Mouse (Mus musculus): ENCODE results near the gene Babam2. TPM values are rescaled to one million over a fixed set of nuclear protein-coding genes. Genes with fewer than 3 reads are reported as not detected.

Babam2 gene
- polyA plus RNA-seq, 1 experiment from 2014 or later: 47.9 TPM

- H3K4me3 ChIP-seq: no peak overlapping the region
- H3K27ac ChIP-seq: no peak overlapping the region
- peaks cover 23% of the 10 kb centered on the region for H3K4me1 ChIP-seq
- H3K36me3 ChIP-seq: no peaks in the 10 kb centered on the region
- WGBS: 77% methylated on average over 4 of the region's 4 CpGs
- H3K4me2 ChIP-seq (replicated peaks): no peak overlapping the region
- H3K27me3 ChIP-seq: no peaks in the 10 kb centered on the region
- no peak for ATAC-seq (ENCODE audit: low FRiP score, low read depth)
- no peak overlapping the region for H3K9ac ChIP-seq
- no peaks in the 10 kb centered on the region for H3K9me3 ChIP-seq
Observed at GRCm38 (mm10) chr5:32069096-32069495, 371.6 kb downstream of the Babam2 start.

GRCm38 (mm10) chr5:32069566-32070169 lies 372.2 kb downstream of the Babam2 start:
- Histone ChIP-seq H3K27ac (no peak overlapping the region), H3K36me3 (no peaks in the 10 kb centered on the region), H3K9ac (no peak overlapping the region), H3K9me3 (no peaks in the 10 kb centered on the region), H3K4me2 (replicated peaks) (no peak overlapping the region), H3K27me3 (no peaks in the 10 kb centered on the region), H3K4me3 (no peak overlapping the region), H3K4me1 (peaks cover 23% of the 10 kb centered on the region)
- 82% methylated on average over 10 of the region's 10 CpGs for WGBS
- no peak for ATAC-seq (ENCODE audit: low FRiP score, low read depth)

GRCm38 (mm10) chr5:32070781-32071180 lies 373.3 kb downstream of the Babam2 start:
- H3K4me1 ChIP-seq: peaks cover 19% of the 10 kb centered on the region
- H3K27me3 ChIP-seq: no peaks in the 10 kb centered on the region
- H3K4me3 ChIP-seq: no peak overlapping the region
- no peaks in the 10 kb centered on the region for H3K9me3 ChIP-seq
- H3K36me3 ChIP-seq: no peaks in the 10 kb centered on the region
- 85% methylated on average over 3 of the region's 3 CpGs for WGBS
- ATAC-seq (ENCODE audit: low FRiP score, low read depth): no peak
- H3K27ac ChIP-seq: no peak overlapping the region
- no peak overlapping the region for H3K4me2 ChIP-seq (replicated peaks)
- H3K9ac ChIP-seq: no peak overlapping the region

DNA sequence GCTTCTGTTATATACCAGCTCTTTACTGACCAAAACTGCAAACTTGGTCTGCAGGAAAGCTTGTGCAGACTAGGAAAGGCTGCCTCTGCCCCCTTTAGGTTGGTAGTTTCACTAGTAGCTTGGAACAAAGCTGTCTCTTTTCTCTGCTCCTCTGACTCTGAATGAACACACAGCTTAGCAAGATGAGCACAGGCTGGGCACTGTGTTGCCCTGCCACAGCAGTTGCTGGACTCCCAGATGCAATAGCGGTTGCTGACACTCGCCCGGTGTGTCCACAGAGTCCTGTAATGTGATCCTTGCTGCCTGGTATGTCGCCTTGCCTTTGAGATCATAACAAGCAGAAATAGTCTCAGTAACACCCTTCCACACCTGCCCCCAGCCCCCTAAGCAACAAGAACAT lies 373.8 kb downstream of the Babam2 start:
- Histone ChIP-seq H3K27ac (peak overlapping the region; percentile 16; the same call in 1 of the 2 replicates), H3K27me3 (no peaks in the 10 kb centered on the region), H3K9me3 (no peaks in the 10 kb centered on the region), H3K4me3 (no peak overlapping the region), H3K9ac (no peak overlapping the region), H3K36me3 (no peaks in the 10 kb centered on the region), H3K4me2 (replicated peaks) (no peak overlapping the region), H3K4me1 (peaks cover 15% of the 10 kb centered on the region)
- no peak; the same call in 1 of the 2 replicates for ATAC-seq (ENCODE audit: low FRiP score, low read depth)
- WGBS: 20% methylated on average over 4 of the region's 4 CpGs

GRCm38 (mm10) chr5:32071824-32072223 lies 374.3 kb downstream of the Babam2 start:
- WGBS: 93% methylated on average over 5 of the region's 5 CpGs
- H3K9ac ChIP-seq: no peak overlapping the region
- H3K9me3 ChIP-seq: no peaks in the 10 kb centered on the region
- no peaks in the 10 kb centered on the region for H3K36me3 ChIP-seq
- no peak overlapping the region for H3K4me2 ChIP-seq (replicated peaks)
- ATAC-seq (ENCODE audit: low FRiP score, low read depth): no peak
- peak overlapping the region; percentile 16; the same call in 1 of the 2 replicates for H3K27ac ChIP-seq
- no peaks in the 10 kb centered on the region for H3K27me3 ChIP-seq
- peaks cover 14% of the 10 kb centered on the region for H3K4me1 ChIP-seq
- no peak overlapping the region for H3K4me3 ChIP-seq

- Histone ChIP-seq H3K4me3 (no peak overlapping the region), H3K4me1 (peaks cover 14% of the 10 kb centered on the region), H3K27ac (no peak overlapping the region), H3K4me2 (replicated peaks) (no peak overlapping the region), H3K9me3 (no peaks in the 10 kb centered on the region), H3K36me3 (no peaks in the 10 kb centered on the region), H3K27me3 (no peaks in the 10 kb centered on the region), H3K9ac (no peak overlapping the region)
- no peak for ATAC-seq (ENCODE audit: low FRiP score, low read depth)
- 98% methylated on average over 3 of the region's 3 CpGs for WGBS
Observed at GRCm38 (mm10) chr5:32072877-32073276, 375.4 kb downstream of the Babam2 start.

DNA sequence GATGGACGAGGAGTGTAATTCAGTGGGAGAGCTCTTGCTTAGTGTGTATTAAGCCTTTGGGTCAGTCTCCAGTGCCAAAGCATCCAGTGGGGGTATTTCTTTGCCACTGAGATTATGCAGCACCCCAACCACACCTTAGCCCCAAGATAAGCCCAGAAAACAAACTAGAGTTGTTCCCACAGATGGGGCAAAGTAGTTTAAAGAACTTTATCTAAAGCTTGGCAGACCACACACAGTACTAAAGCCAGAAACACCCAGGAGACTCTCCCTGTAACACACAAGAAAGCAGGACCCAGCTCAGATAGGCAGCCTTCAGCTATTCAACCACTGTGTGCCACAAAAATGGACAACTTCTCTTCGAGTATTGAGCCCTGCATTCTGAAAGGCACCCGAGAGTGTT lies 376.6 kb downstream of the Babam2 start:
- Histone ChIP-seq H3K27ac (no peak overlapping the region), H3K36me3 (no peaks in the 10 kb centered on the region), H3K27me3 (no peaks in the 10 kb centered on the region), H3K9ac (no peak overlapping the region), H3K4me3 (no peak overlapping the region), H3K4me2 (replicated peaks) (no peak overlapping the region), H3K4me1 (peaks cover 25% of the 10 kb centered on the region), H3K9me3 (no peaks in the 10 kb centered on the region)
- no peak for ATAC-seq (ENCODE audit: low FRiP score, low read depth)
- WGBS: 77% methylated on average over 3 of the region's 3 CpGs

GRCm38 (mm10) chr5:32077139-32077538 lies 379.7 kb downstream of the Babam2 start:
- Histone ChIP-seq H3K4me2 (replicated peaks) (no peak overlapping the region), H3K4me3 (no peak overlapping the region), H3K9ac (no peak overlapping the region), H3K4me1 (peaks cover 34% of the 10 kb centered on the region), H3K36me3 (no peaks in the 10 kb centered on the region), H3K27ac (no peak overlapping the region), H3K27me3 (no peaks in the 10 kb centered on the region), H3K9me3 (no peaks in the 10 kb centered on the region)
- 86% methylated on average over 3 of the region's 3 CpGs for WGBS
- ATAC-seq (ENCODE audit: low FRiP score, low read depth): no peak

DNA sequence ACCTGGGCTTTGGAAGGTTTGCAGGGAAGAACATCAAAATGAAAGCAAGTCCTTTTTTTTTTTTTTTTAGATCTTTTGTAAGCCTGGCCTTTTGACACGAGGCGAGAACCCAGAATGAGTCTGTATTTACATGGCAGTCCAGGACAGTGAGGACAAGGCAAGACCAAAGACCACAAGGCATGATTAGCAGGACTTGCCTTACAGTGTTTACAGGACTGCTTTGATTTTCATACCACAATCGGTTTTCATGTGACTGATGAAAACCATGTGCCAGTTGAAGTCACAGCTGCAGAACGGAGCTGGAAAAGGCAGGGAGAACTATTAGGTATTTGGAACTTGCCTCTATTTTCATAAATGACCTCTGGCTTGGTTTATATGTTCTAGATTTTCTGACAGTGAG lies 381.5 kb downstream of the Babam2 start:
- Histone ChIP-seq H3K4me1 (peaks cover 38% of the 10 kb centered on the region), H3K4me2 (replicated peaks) (no peak overlapping the region), H3K27me3 (no peaks in the 10 kb centered on the region), H3K36me3 (no peaks in the 10 kb centered on the region), H3K9ac (no peak overlapping the region), H3K4me3 (no peak overlapping the region), H3K27ac (0 out of 2 replicates have a peak overlapping the region, but pooled peaks have one; percentile 39), H3K9me3 (no peaks in the 10 kb centered on the region)
- WGBS: 35% methylated on average over 4 of the region's 4 CpGs
- ATAC-seq (ENCODE audit: low FRiP score, low read depth): no peak

DNA sequence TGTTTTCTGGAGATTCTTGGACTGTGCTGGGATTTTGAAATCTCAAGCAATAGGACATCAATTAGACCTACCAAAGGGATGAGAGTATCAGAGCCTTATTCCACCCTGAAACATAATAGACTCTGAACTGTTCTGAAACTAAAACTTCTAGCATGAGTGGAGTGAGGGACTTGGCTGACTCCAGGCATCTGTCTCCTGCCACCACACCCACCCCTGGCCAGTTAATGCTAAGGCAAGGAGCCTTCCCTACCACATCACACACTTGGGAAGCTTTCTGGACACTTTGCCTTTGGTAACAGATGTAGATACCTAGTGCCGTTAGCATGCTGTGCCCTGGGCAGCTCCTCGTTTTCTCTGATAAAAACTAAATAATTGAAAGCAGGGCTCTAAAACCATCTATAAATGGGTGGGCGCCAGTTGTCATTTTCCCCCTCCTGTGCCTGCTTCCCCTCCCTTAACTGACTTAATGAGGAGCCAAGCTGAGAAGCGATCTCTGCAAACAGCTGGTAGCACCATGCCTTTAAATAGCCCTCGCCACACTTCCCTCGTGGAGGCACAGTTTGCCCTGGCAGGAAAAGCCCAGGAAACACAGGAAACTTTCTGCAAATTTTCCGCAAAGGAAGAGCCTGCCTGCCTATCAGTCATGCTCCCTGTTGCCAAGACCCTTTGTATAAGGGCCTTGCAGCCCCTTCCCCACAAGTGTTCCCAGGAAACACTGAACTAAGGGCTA lies 383.2 kb downstream of the Babam2 start:
- no peak overlapping the region for H3K4me3 ChIP-seq
- H3K9ac ChIP-seq: no peak overlapping the region
- no peak overlapping the region for H3K4me2 ChIP-seq (replicated peaks)
- no peaks in the 10 kb centered on the region for H3K27me3 ChIP-seq
- no peaks in the 10 kb centered on the region for H3K36me3 ChIP-seq
- WGBS: 14% methylated on average over 7 of the region's 7 CpGs
- H3K27ac ChIP-seq: peak overlapping the region; percentile 33; the same call in 1 of the 2 replicates
- H3K9me3 ChIP-seq: no peaks in the 10 kb centered on the region
- no peak for ATAC-seq (ENCODE audit: low FRiP score, low read depth)
- H3K4me1 ChIP-seq: peaks cover 53% of the 10 kb centered on the region

DNA sequence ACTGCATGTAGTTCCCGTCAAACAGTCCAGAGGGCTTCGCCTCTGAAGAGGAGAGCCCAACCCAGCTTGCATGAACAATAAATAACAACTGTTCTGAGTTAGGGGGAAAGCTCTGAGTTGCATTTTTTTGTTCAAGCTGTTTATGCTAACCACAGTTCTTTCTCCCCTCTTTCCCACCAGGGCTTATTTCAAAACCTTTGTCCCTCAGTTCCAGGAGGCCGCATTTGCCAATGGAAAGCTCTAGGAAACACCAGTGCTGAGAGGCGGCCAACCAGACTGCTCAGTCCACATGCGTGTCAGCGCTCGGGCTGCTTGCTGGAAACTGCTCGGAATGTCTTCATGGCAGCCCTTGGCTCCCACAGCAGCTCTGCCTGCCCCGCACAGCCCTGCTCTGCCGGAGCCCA lies 386.9 kb downstream of the Babam2 start:
- peak overlapping the region; percentile 76 for H3K27ac ChIP-seq
- H3K9me3 ChIP-seq: no peaks in the 10 kb centered on the region
- no peak overlapping the region for H3K4me3 ChIP-seq
- H3K27me3 ChIP-seq: no peaks in the 10 kb centered on the region
- WGBS: 58% methylated on average over 10 of the region's 10 CpGs
- no peak overlapping the region for H3K9ac ChIP-seq
- ATAC-seq (ENCODE audit: low FRiP score, low read depth): peak; percentile 38; the same call in 1 of the 2 replicates
- peaks cover 38% of the 10 kb centered on the region for H3K4me1 ChIP-seq
- H3K36me3 ChIP-seq: no peaks in the 10 kb centered on the region
- no peak overlapping the region for H3K4me2 ChIP-seq (replicated peaks)

DNA sequence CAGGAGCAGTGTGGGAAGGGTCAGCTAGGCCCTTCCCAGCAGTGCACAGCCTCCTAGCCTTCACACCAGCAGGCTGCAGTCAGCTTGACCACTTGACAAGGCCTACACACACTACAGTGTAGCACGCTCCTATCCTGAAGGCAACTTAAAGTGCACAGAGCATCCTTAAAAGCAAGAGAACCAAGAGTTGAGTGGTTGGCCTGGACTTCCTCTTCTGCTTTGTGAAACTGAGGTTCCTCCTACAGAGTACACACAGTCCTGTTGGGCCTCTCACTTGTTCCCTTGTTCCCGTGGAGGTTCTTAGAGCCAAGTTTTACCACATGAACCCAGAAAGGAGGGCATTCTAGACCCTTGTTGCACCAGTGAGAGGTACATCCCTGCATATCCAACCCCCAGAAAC lies 388.1 kb downstream of the Babam2 start:
- Histone ChIP-seq H3K4me3 (no peak overlapping the region), H3K9me3 (no peaks in the 10 kb centered on the region), H3K4me2 (replicated peaks) (no peak overlapping the region), H3K36me3 (no peaks in the 10 kb centered on the region), H3K27ac (no peak overlapping the region), H3K27me3 (no peaks in the 10 kb centered on the region), H3K4me1 (peaks cover 27% of the 10 kb centered on the region), H3K9ac (no peak overlapping the region)
- WGBS: 94% methylated on average over 2 of the region's 2 CpGs
- ATAC-seq (ENCODE audit: low FRiP score, low read depth): no peak
